Mouse (Mus musculus): Measurements from ENCODE around the gene Prelp. TPM values are rescaled to one million over a fixed set of nuclear protein-coding genes. Genes with fewer than 3 reads are reported as not detected.

The Prelp gene
- total RNA-seq, 4 experiments from 2014 or later, result 11.0 to 30.6 (median 17.9) TPM

Other genes with a start within 250 kb of the Prelp start
- gene Lax1, start 231.3 kb downstream of the Prelp start, total RNA-seq (2022), result not detected
- 1 to 10 TPM; 6.1 to 8.8 (median 6.6) TPM for gene Atp2b4, start 120.4 kb downstream of the Prelp start, total RNA-seq (2022)
- gene Optc, start 13.4 kb downstream of the Prelp start, total RNA-seq (2022), result under 1 TPM in 1 of 4 experiments, not detected in 3; 0.29 TPM
- 100 to 1,000 TPM in 1 of 4 experiments, 10 to 100 TPM in 3; 25.4 to 104 (median 52.6) TPM for gene Fmod, start 115.8 kb upstream of the Prelp start, total RNA-seq (2022)
- gene Btg2, start 157.7 kb upstream of the Prelp start, total RNA-seq (2022), result 10 to 100 TPM in 3 of 4 experiments, 1 to 10 TPM in 1; 8.6 to 22.9 (median 14.3) TPM
- gene Chit1, start 189.8 kb upstream of the Prelp start, total RNA-seq (2022), result not detected

Measured in gastrocnemius, adult 8-10 months (tissue).